Mouse (Mus musculus): ENCODE measurements around the gene Hand1.
"Not testable (repeated sequence)": the region's sequence is repeated elsewhere in the genome, so short reads cannot be mapped to it uniquely, and the experiment has no call there.

The Hand1 gene

GRCm38 (mm10) chr11:57832552-57833201 lies at the start of gene Hand1:
Hand1 (minus strand) TSS chr11:57832818.
- in situ Hi-C loops (cut with MseI, MboI), result no loop called here

DNA sequence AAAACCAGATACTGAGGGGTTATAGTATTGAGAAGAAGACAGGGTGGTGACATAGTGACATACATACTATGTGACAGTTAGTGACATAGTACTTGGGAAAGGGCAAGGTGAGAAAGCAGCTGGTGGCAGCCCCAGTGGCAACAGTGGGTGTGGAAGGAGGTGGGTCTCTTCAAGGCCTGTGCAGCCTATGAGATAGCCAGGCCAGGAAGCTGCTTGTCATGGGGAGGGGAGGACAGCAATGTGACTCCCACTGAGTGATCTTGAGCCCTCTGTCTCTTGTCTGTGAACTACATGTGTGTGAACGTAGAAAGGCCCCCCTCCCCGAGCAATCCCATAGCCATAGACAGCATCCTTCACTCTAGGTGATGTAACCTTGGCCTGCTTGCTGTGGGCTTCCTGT lies 43.5 kb upstream of the Hand1 start:
- in situ Hi-C loops (cut with MseI, MboI), result no loop called here

DNA sequence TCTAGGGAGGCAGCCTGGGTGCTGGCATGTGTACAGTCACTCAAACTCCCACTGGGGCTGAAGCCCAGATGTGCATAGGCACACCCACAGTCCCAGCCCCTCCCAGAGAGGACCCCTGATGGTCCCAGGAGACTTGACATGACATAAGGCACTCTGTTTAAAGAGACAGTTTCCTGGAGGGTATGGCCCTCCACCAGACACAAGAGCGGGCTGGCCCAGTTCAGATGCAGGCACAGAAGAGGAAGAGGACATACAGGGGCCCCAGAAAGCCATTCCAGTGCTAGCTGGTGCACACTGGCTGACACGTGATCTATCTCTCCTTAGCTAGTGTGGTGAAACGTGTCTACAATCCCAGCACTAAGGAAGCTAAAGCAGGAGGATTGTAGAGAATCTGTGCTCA lies 40.4 kb upstream of the Hand1 start:
- in situ Hi-C loops (cut with MseI, MboI), result no loop called here

GRCm38 (mm10) chr11:57868753-57869460 lies 36.3 kb upstream of the Hand1 start:
- in situ Hi-C loops (cut with MseI, MboI), result loop anchor here in 1 of 2 experiments (5.0 kb wide), 1 partner anchor 48 kb away; no protein-coding TSS in a partner anchor

DNA sequence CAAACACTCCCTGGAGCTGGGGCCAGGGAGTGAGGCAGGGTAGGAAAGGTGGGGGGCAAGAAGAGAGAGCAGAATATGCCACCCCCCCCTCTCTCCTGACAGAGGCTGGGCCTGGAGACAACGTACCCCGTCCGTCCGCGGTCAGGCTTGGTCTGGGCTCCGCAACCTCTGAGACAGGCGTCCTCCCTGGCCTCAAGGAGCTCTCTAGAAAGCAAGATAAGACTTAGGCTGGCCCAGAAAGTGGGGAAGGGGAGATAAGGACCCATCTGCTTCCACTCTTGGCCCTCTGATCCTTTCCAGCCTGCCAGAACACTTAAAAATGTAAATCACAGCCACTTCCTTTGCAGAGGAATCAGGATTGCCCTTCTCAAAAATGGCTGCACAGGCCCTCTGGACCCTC lies 33.8 kb upstream of the Hand1 start:
- in situ Hi-C loops (cut with MseI, MboI), result loop anchor here in 1 of 2 experiments (5.0 kb wide), 1 partner anchor 51 kb away; no protein-coding TSS in a partner anchor

GRCm38 (mm10) chr11:57864577-57864976 lies 32.0 kb upstream of the Hand1 start:
- in situ Hi-C loops (cut with MseI, MboI), result no loop called here

DNA sequence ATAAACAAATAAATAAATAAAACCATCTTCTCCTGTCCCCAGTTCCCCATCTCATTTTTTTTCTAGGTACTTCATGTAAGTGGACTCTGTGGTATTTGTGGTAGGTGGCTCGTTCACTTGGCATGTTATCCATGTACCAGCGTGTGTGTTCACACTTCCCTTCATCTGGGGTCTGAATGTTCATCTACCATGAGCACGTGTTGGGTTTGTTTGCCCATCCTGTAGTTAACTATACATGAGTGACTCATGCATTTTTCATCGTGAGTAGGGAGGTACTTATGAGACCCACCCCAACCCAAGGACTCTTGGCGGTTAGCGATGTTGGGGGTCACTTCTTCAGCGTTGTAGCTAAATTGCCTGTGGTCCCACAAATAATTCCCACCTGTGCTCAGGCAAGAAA lies 29.5 kb upstream of the Hand1 start:
- in situ Hi-C loops (cut with MseI, MboI), result no loop called here

DNA sequence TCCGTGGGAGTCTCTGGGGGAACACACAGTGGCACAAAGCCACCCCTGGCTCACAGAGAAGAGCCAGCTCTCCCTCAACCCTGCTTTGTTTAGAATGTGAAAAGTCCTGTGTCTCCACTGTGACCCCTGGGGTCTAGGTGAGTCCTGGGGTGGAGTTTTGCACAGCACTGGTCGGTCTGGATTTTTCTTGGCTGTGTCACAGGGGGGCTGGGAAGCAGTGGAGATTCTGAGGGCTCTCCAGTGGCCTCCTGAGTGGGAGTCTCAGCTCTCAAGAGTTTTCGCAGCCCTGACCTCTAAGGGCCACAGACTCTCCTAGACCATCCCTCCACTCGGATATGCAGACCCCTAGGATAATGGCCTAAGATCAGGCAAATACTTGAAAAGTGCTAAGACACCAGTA lies 25.1 kb upstream of the Hand1 start:
- in situ Hi-C loops (cut with MseI, MboI), result no loop called here

GRCm38 (mm10) chr11:57853571-57853970 lies 21.0 kb upstream of the Hand1 start:
- in situ Hi-C loops (cut with MseI, MboI), result no loop called here

DNA sequence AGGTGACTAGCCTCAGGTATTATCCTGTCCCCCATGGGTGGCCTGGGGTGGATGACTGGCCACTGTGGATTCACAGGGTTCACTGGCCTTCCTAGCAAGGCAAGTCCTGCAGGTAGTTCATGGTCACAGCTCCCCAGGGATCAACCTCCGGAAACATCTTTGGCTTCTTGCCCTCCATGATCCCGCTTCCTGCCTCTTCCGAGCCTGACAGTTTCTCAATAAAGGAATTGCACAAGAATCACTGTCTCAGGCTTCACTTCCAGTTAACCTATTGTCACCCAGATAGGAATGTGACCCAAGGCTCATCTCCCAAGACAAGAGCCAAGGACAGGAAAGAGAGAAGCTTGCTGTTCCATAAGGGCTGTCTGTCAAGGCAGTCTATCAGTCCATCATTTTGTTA lies 18.3 kb upstream of the Hand1 start:
- in situ Hi-C loops (cut with MseI, MboI), result no loop called here

- in situ Hi-C loops (cut with MseI, MboI), result no loop called here
Measured at GRCm38 (mm10) chr11:57850298-57850697, 17.7 kb upstream of the Hand1 start.

GRCm38 (mm10) chr11:57847396-57847795 lies 14.8 kb upstream of the Hand1 start:
- in situ Hi-C loops (cut with MseI, MboI), result no loop called here

GRCm38 (mm10) chr11:57846421-57847363 lies 14.1 kb upstream of the Hand1 start:
- in situ Hi-C loops (cut with MseI, MboI), result not testable (repeated sequence)

DNA sequence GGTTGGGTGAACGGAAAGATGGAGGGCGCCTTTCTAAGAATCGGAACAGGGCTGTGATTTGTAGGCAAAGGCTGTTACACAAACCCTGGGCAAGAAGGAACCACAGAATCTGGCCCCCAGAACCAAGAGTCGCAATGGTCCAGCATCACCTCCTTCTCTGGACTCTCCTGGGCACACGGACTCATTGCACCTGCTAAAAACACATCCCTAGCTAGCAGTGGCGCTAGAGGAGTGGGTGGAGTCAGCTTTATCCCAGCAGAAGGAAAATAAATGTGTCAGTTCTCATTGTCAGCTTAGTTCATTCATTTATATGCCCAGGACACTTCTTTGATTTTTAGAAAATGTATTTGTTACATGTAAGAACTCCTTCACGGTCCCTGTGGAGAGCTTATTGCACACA lies 8.8 kb upstream of the Hand1 start:
- in situ Hi-C loops (cut with MseI, MboI), result no loop called here

DNA sequence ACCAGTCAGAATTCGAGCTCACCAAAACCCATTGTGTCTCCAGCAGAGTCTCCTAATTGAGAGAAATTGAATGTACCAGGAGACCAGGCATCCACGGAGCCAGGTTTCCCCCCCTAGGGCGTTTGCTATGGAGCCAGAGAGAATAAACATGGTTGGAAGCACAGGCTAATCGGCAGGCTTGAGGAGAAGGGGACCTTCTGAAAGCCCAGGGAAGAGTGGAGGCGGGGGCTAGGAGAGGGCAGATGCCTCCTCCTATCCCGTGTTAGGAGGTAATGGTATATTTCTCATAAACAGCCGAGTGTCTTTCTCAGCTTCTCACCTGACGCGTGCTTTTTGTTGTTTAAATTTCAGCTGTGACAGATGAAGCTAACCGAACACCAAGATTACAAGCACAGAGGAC lies 8.4 kb upstream of the Hand1 start:
- in situ Hi-C loops (cut with MseI, MboI), result no loop called here

GRCm38 (mm10) chr11:57837861-57838680 lies 5.5 kb upstream of the Hand1 start:
- in situ Hi-C loops (cut with MseI, MboI), result no loop called here

GRCm38 (mm10) chr11:57836872-57837680 lies 4.5 kb upstream of the Hand1 start:
- in situ Hi-C loops (cut with MseI, MboI), result no loop called here

DNA sequence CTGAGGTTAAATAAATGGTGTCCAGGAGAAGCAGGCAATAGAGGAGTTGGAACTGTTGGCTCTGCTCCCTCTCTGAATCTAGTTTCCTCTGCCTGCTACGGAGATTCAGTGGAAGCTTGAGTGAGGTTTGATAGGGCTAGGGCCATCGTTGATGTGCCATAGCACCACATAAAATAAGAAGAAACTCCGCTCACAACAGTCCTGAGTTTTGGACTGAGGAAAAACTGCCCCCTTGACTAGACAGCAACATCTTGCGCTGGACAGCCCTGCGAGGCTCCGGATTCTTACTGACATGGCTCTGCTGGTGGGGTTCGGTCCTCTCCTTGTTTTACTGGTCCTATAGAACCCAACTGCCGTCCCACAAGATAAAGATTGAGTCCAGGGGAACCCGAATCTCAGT lies 3.8 kb upstream of the Hand1 start:
- in situ Hi-C loops (cut with MseI, MboI), result no loop called here

DNA sequence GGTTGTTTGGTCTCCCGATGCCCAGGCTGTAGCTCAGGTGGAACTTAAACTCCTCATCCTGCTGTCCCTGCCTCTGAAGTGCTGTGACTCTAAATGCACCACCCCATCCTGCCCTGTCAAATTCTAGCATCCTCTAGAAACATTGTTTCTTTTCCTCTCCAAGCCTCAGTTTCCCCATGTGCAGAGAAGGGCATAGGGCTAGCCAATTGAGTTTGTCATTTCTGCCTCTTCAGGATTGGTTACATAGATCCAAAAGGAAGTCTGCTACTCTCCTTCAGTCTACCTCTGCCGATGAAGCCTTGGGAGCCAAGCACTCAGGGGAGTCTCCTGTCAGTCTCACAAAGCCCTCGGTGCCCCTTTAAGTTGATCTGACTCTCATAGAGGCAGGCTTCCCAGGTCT lies 3.3 kb upstream of the Hand1 start:
- in situ Hi-C loops (cut with MseI, MboI), result no loop called here

GRCm38 (mm10) chr11:57835331-57835730 lies 2.7 kb upstream of the Hand1 start:
- in situ Hi-C loops (cut with MseI, MboI), result no loop called here
